Mouse (Mus musculus) layer of hippocampus, adult 6 months (tissue): ENCODE data around the gene Ssh1. TPM values are rescaled to one million over a fixed set of nuclear protein-coding genes. Genes with fewer than 3 reads are reported as not detected.

Experiments
- long read RNA-seq, 2 experiments: library from polyadenylated mRNA; unstranded; transcript quantifications; one replicate each; pipeline ENCODE4 v2.0.0; 2019 to 2020
- polyA plus RNA-seq: library from polyadenylated mRNA; unstranded; fragments of <200 nt; fragmentation: Nextera tagmentation; gene quantifications from 2 replicates; pipeline ENCODE4 v1.2.3, GENCODE M21; 2021

Ssh1 gene
- 6.3 and 10.8 TPM in 2 replicates for polyA plus RNA-seq
- long read RNA-seq, experiment 1, partial matches to known transcripts = 0 of 8 reads
- long read RNA-seq, experiment 1, other reads (novel, unspliced or antisense) = 8 of 8 reads
- long read RNA-seq, experiment 2, full-length matches to known transcripts = 6 of 31 reads
- long read RNA-seq, experiment 2, partial matches to known transcripts = 13 of 31 reads
- long read RNA-seq, experiment 2, other reads (novel, unspliced or antisense) = 12 of 31 reads

DNA sequence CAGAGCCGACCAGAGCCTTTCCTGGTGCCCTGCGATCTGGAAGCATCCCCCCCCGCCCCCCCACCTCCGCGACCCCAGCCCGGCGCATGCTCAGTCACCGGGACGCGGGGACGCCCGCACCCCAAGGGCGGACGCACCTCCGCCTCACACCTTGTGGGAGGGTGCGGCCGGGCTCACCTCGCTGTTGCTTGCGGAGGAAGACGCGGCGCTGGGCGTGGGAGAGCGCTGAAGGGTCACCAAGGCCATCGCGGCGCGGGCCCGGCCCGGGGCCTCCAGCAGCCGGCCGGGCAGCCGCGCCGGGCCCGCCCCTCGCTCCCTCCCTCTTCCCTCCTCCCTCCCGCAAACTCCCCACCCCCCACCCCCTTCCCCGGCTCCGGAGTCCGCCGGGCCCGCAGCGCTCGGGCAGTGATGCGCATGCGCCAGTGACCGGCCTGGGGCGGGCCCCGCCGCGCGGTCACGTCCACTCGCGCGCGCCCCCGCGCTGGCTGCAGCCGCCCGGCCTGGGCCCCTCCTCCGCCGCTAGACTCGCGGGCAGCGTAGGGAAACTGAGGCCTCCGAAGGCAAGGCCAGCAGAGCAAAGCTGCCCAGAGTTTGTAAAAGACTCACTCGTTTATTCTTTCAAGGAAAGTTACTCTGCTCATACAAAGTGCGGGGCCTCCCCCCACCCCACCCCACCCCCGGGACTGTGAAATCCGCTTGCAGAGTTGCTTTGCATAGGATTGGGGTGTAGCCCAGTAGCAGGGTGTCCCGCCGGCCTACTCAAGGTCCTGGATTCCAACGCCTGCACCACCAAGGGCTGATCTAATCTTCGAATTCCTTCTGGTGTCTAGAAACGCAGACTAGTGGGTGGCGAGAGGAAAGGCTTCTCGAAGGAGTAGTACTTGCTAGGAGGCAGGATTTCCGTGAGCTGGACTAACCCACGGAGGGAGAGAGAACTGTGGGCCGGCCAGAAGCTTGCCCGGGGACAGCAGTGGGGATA, at the start of gene Ssh1:
Ssh1 (minus strand) TSS at position 408 of the 979 bp plus-strand sequence.

DNA sequence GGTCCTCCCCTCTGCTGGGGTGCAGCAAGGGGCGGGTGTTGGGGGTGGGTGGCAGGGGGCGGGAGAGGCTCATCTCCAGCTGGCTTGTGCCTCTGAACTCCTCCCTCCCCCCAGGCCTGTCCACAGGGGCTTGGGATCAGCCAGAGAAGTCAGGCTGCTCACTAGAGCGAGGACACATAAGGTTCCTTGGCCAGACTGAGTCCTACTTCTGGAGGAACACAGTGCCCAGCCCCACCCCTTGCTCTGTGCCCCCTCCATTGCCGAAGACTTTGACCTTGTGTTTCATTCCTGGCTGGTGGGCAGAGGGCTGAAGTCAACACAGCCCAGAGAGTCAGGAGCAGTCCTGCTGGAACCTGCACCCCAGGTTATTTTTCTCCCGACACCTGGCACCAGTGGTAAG, 9.8 kb upstream of the Ssh1 start, which contains the start of gene Dao:
Dao (plus strand) TSS at position 162 of the 400 bp plus-strand sequence.

DNA sequence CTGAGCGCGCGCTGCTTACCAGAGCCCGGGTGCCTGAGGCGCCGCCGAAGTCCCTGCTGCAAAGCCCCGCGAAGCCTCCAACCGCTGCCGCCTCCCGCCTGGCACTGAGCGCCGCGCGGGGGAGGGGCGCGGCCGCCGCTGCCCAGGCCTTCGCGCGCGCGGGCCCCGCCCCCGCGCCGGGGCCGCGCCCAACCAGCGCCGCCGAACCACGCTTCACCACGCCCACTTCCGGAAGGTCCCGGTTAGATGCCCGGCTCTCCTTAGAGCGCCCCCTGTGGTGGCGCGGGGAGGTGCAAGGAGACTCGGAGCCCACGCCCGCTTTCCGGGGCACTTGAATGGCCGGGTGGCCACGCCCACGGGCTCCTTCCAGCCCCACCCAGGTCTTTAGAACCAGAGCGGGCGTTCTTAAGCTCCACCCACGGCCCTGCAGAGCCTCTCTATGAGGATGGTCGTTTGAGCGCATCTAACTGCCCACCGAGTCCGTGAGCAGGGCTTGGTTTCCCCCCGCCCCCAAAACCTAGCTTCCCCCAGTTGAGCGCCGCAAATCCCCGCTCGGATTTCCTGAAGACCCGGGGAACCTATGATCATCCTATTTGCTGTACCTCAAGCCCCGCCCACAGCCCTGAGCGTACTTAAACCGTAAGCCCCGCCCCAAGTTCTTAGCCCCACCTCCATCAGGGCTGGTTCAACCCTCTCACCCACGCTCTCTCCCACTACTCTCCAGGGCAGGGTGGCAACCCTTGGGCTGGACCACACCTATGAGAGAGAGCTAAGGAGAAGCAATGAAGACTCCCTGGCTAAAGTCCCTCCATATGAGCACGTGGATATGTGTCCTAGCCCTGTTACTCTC, 84.9 kb downstream of the Ssh1 start, which contains the start of gene Coro1c:
Coro1c (minus strand) TSS at position 167 of the 850 bp plus-strand sequence.

Other genes starting within 250 kb of the Ssh1 start
- gene Sart3, start 221.4 kb downstream of the Ssh1 start, polyA plus RNA-seq = 7.2 and 7.3 TPM in 2 replicates
- gene Iscu, start 221.1 kb downstream of the Ssh1 start, polyA plus RNA-seq = 368 and 372 TPM in 2 replicates
- 26.4 and 27.0 TPM in 2 replicates for gene Tmem119, start 193.4 kb downstream of the Ssh1 start, polyA plus RNA-seq
- 52.2 and 54.3 TPM in 2 replicates for gene Selplg, start 161.2 kb downstream of the Ssh1 start, polyA plus RNA-seq
- 28.4 and 30.4 TPM in 2 replicates for gene Coro1c, start 85.1 kb downstream of the Ssh1 start, polyA plus RNA-seq
- not detected in 2 replicates for gene Dao, start 9.8 kb upstream of the Ssh1 start, polyA plus RNA-seq
- 6.3 and 6.4 TPM in 2 replicates for gene Usp30, start 71.6 kb upstream of the Ssh1 start, polyA plus RNA-seq
- gene Svop, start 97.7 kb upstream of the Ssh1 start, polyA plus RNA-seq = 104 and 110 TPM in 2 replicates
- gene Alkbh2, start 134.3 kb upstream of the Ssh1 start, polyA plus RNA-seq = 7.6 and 10.7 TPM in 2 replicates
- gene Ung, start 136.5 kb upstream of the Ssh1 start, polyA plus RNA-seq = 0.80 and 1.3 TPM in 2 replicates
- gene Acacb, start 152.6 kb upstream of the Ssh1 start, polyA plus RNA-seq = 3.9 and 4.0 TPM in 2 replicates